Mouse (Mus musculus) liver, embryonic 14.5 days (tissue): ENCODE measurements around the gene Akr1c18.

Experiments
- CTCF ChIP-seq: IDR thresholded peaks from 2 replicates; pipeline ENCODE4 v1.5.1; 2016; ENCODE audit warnings: antibody characterized with exemption, low read depth, control low read depth
- EP300 ChIP-seq: IDR thresholded peaks from 2 replicates; pipeline ENCODE4 v1.6.1; 2016; ENCODE audit warnings: antibody characterized with exemption, low read depth

- TF ChIP-seq CTCF = no peak
- TF ChIP-seq EP300 = no peak
Measured at GRCm38 (mm10) chr13:4152908-4153307, 2.5 kb upstream of the Akr1c18 start.
